Mouse (Mus musculus) urinary bladder, adult 18-20 months (tissue): Measurements from ENCODE around the gene Bsx.

Experiments
- DNase-seq, 2 experiments: peaks; one replicate each; pipeline ENCODE4 v3.0.0; 2022; ENCODE audit warnings: low spot score in 2 of 2, mixed read lengths in 2 of 2

Gene Bsx

GRCm38 (mm10) chr9:40889389-40889788 lies 15.5 kb downstream of the Bsx start:
- no peak for DNase-seq

- no peak for DNase-seq
These were observed 18.5 kb downstream of the Bsx start for GRCm38 (mm10) chr9:40892456-40892855.

DNA sequence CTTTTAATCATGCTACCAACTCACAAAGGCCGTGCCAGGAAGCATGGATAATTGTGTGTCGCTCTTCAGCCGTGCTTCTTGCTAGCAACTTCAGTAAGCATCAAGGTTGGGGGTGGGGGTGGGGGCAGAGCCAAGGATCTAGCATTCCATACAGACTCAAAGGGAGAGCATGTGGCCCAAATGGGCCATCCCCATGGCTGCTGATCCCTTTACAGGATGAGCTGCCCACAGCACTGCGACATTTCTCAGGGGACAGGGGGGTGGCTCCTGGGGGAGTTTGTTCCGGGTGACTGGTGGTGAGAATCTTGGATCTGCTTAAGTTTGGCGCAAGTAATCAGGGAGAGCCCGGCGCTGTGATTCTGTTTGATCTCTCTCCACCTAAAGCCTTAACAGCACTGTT lies 33.5 kb downstream of the Bsx start:
- no peak for DNase-seq

DNA sequence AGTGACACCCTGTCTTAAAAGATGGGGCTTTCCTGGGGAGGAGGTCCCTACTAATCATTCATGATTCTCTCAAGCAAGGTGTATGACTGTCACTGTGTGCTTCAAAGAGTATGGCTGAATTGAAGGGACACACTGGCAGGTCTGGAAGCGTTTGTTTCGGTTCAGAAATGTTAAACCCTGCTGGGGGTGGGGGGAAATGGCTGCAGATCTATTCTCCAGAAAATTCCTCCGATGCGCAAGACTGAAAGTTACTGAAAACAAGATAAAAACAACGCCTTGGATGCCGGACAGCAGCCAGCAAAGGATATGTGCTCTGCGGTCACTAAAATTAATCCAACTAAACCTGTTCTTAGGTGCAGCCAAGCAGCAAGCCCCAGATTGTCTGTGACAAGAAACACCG lies 34.5 kb downstream of the Bsx start:
- DNase-seq: no peak

DNA sequence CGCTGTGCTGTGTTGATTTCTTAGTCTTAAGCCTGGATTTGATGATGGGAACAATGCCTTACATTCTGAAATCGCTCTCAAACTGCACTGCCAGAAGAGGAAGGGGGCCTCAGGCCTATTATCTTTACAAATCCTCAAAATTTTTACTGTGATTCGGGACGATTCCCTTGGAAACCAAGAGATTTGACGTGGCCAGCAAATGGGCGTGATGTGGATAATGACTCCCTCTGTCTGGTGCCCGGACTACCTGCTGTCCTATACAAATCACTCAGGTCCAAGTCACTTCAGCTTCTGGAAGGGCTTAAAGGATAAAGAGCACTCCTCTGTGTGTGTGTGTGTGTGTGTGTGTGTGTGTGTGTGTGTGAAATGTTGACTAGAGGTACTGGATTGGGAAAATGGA lies 35.0 kb downstream of the Bsx start:
- no peak for DNase-seq

DNA sequence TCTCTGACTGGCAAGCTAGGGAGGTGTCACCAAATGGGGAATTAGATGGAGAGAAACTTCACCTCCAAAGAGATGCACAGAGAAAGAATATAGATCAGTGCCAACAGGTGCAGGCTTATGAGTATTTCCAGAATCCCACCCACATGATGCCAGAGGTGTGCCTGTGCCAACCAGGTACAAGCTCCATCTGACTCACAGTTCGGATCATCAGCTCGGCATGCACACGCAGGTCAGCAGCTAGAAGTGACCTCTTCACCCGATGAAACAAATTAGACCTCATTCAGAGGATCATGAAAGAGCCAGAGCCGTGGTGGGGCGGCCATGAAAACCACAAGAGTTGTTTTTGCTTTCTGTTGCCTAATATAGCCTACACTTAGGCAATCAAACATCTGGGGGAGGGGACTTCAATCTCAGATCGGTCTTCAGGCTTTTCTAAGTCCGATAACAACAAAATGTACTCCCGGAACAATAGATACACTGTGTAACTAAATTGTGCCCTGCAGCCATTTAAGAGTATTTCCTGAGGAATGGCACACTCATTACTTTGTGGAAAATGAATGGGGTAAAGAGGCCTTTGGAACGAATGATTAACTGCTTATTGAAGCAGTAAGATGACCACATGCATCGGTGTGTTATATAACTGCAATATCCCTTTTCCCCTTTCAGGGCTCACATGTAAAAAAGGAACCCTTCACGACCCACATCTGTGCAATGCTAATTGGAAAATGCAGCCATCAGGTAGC lies 44.1 kb downstream of the Bsx start:
- no peak for DNase-seq

GRCm38 (mm10) chr9:40927351-40927980 lies 53.5 kb downstream of the Bsx start:
- no peak for DNase-seq
